Mouse (Mus musculus): ENCODE results near the gene Nbeal2. TPM values are rescaled to one million over a fixed set of nuclear protein-coding genes. Genes with fewer than 3 reads are reported as not detected.
A peak's percentile ranks its signal among the peaks of the same experiment; 100 is the strongest.

Nbeal2 gene
- polyA plus RNA-seq, 1 experiment: 119 TPM

DNA sequence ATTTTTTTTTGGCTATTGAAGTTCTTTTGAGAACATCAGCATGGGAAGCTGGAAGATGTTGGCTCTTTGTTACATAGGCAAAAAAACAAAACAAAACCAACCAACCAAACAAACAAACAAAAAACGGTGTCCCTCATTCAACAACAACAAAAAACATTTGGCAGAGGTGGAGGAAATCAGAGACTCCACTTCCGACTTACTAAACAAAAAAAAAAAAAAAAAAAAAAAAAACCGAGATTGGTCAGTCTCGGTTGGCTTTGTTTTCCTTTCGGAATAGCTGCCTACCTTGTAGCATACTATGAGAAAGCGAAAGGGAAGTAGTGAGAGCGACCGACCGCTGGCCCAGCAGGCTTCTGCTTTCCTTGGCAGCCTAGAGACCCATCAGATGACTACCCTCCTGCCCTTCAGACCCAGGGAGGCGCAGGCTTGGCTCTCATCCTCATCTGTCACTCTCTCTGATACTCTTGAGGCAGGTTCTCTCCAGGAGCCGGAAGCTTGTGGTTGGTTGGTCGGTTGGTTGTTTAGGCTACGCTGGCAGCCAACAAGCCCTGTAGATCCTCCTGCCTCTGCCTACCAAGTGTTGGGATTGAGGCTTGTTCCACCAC is 3.6 kb upstream of the Nbeal2 start:
- peaks cover 17% of the 10 kb centered on the region for H3K4me1 ChIP-seq (ENCODE audit: control insufficient read depth, insufficient read depth, low read length)
- TF ChIP-seq POLR2A (IDR thresholded peaks at IDR 0.05; ENCODE audit: borderline replicate concordance, control insufficient read depth, low read depth, low read length): no peak
- TF ChIP-seq CTCF (IDR thresholded peaks at IDR 0.05; ENCODE audit: control insufficient read depth, insufficient read depth, low read length): no peak

GRCm38 (mm10) chr9:110656249-110657221 is 2.6 kb upstream of the Nbeal2 start, which contains the start of gene Ccdc12:
Ccdc12 (plus strand) TSS chr9:110656503.
- H3K27ac ChIP-seq (ENCODE audit: control insufficient read depth, insufficient read depth, low read depth, low read length, poor library complexity): peak within 1 kb of the TSS; percentile 94
- under 1% methylated on average over 52 of the region's 52 CpGs for WGBS
- H3K4me1 ChIP-seq (ENCODE audit: control insufficient read depth, insufficient read depth, low read length): peaks cover 13% of the 10 kb centered on the region
- TF ChIP-seq CTCF (IDR thresholded peaks at IDR 0.05; ENCODE audit: control insufficient read depth, insufficient read depth, low read length): peak; percentile 8; the same call in 1 of the 2 replicates
- peak; percentile 76; the same call in 1 of the 2 replicates for TF ChIP-seq POLR2A (IDR thresholded peaks at IDR 0.05; ENCODE audit: borderline replicate concordance, control insufficient read depth, low read depth, low read length)
- peak within 1 kb of the TSS; percentile 84 for H3K4me3 ChIP-seq (replicated peaks; ENCODE audit: control insufficient read depth, low read depth, low read length)

More for the DNA sequence above, 3.6 kb upstream of the Nbeal2 start:
- Histone ChIP-seq H3K27ac (ENCODE audit: control insufficient read depth, insufficient read depth, low read depth, low read length, poor library complexity) (peak overlapping the region; percentile 73), H3K4me3 (replicated peaks; ENCODE audit: control insufficient read depth, low read depth, low read length) (peak overlapping the region; percentile 55)
- 7% methylated on average over 13 of the region's 13 CpGs for WGBS

- TF ChIP-seq CTCF (IDR thresholded peaks at IDR 0.05; ENCODE audit: control insufficient read depth, insufficient read depth, low read length) (no peak), POLR2A (IDR thresholded peaks at IDR 0.05; ENCODE audit: borderline replicate concordance, control insufficient read depth, low read depth, low read length) (no peak)
- peaks cover 14% of the 10 kb centered on the region for H3K4me1 ChIP-seq (ENCODE audit: control insufficient read depth, insufficient read depth, low read length)
- WGBS: 88% methylated on average over 10 of the region's 10 CpGs
- H3K4me3 ChIP-seq (replicated peaks; ENCODE audit: control insufficient read depth, low read depth, low read length): peak overlapping the region; percentile 84
- H3K27ac ChIP-seq (ENCODE audit: control insufficient read depth, insufficient read depth, low read depth, low read length, poor library complexity): peak overlapping the region; percentile 14
Observed at GRCm38 (mm10) chr9:110655651-110656007, 1.7 kb upstream of the Nbeal2 start.

DNA sequence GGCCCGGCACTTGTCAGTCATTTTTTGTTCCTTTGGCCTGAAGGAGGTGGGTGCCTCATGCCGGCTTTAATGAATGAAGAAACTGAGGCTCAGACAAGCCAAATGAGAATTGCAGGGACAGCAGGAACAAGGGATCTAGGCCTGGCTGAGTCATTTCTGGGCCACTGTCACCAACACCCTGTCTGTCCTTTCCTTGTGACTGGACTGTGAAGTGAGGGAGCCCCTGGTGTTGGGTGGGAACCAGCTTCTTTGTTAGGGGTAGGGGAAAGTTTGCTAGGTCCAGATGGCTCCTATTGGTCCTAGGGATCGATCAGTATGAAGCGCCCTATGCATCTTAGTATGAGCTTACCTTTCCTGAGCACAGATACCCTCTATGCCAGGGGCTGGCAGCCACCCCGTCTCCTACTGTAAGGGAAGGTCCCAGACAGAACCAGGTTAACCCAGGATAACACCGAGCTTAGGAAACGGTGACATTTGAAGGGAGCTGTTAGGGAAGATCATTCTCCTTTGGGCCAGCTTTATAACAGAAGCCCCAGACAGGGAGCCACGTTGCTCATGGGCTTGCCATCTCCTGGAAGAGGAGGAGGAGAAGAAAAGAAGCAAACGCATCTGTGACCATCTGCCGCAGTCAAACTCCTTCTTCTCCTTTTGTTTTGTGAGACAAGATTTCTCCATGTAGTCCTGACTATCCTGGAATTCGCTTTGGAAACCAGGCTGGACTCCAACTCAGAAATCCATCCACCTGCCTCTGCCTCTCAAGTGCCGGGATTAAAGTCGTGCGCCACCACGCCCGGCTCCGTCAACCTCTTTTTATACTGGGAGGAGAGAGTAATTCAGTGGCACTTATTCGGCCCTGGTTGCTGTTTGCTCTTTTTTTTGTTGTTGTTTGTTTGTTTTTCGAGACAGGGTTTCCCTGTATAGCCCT is 1.0 kb upstream of the Nbeal2 start:
- Histone ChIP-seq H3K4me1 (ENCODE audit: control insufficient read depth, insufficient read depth, low read length) (peaks cover 13% of the 10 kb centered on the region), H3K4me3 (replicated peaks; ENCODE audit: control insufficient read depth, low read depth, low read length) (no peak overlapping the region), H3K27ac (ENCODE audit: control insufficient read depth, insufficient read depth, low read depth, low read length, poor library complexity) (peak overlapping the region; percentile 20; the same call in 1 of the 2 replicates)
- WGBS: 79% methylated on average over 19 of the region's 19 CpGs
- TF ChIP-seq POLR2A (IDR thresholded peaks at IDR 0.05; ENCODE audit: borderline replicate concordance, control insufficient read depth, low read depth, low read length) (no peak), CTCF (IDR thresholded peaks at IDR 0.05; ENCODE audit: control insufficient read depth, insufficient read depth, low read length) (no peak)

- 3% methylated on average over 14 of the region's 14 CpGs for WGBS
- Histone ChIP-seq H3K4me1 (ENCODE audit: control insufficient read depth, insufficient read depth, low read length) (peaks cover 11% of the 10 kb centered on the region), H3K27ac (ENCODE audit: control insufficient read depth, insufficient read depth, low read depth, low read length, poor library complexity) (peak overlapping the region; percentile 73), H3K4me3 (replicated peaks; ENCODE audit: control insufficient read depth, low read depth, low read length) (peak overlapping the region; percentile 77)
- TF ChIP-seq CTCF (IDR thresholded peaks at IDR 0.05; ENCODE audit: control insufficient read depth, insufficient read depth, low read length) (no peak), POLR2A (IDR thresholded peaks at IDR 0.05; ENCODE audit: borderline replicate concordance, control insufficient read depth, low read depth, low read length) (no peak)
Observed at GRCm38 (mm10) chr9:110652963-110653654, 852 bp downstream of the Nbeal2 start.

GRCm38 (mm10) chr9:110651931-110652722 is 1.8 kb downstream of the Nbeal2 start:
- Histone ChIP-seq H3K4me3 (replicated peaks; ENCODE audit: control insufficient read depth, low read depth, low read length) (peak overlapping the region; percentile 77), H3K4me1 (ENCODE audit: control insufficient read depth, insufficient read depth, low read length) (peaks cover 9% of the 10 kb centered on the region), H3K27ac (ENCODE audit: control insufficient read depth, insufficient read depth, low read depth, low read length, poor library complexity) (peak overlapping the region; percentile 73)
- peak; percentile 23; the same call in 1 of the 2 replicates for TF ChIP-seq CTCF (IDR thresholded peaks at IDR 0.05; ENCODE audit: control insufficient read depth, insufficient read depth, low read length)
- TF ChIP-seq POLR2A (IDR thresholded peaks at IDR 0.05; ENCODE audit: borderline replicate concordance, control insufficient read depth, low read depth, low read length): 0 out of 2 replicates have a peak, but pooled peaks have one; percentile 27
- WGBS: 1% methylated on average over 13 of the region's 13 CpGs
